Comparison of ENCODE assay signal across 9 mouse cellular contexts in the genomic region with DNA sequence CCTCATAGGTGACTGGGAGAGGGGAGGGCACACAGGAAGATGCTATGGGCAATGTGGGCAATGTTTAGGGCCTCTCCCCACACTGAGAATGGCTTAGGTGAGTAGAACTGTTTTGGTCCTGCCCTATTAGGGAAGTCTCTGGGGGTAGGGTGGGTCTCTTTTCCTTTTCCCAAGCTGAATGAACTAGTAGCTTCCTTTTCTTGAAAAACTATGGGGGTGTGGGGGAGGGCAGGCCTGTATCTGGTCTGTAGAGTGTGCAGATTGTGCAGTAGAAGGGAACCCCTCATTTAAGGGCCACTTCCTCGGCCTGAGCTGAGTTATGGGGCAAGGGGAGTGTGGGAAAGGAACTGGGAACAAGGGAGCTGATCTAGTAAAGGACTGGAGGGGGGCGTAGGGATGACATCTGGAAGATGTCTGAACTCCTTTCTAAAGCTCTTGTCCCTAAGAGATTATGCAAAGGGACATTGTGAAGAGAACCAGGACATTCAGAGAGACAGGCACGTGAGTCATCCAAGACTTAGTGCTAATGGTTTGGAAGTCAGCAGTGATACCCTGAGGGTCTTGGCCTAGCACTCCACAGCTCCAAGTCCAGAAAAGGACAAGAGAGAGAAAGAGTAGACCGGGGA. TPM values are rescaled to one million over a fixed set of nuclear protein-coding genes. Genes with fewer than 3 reads are reported as not detected.
A peak's percentile ranks its signal among the peaks of the same experiment; 100 is the strongest.
DNase-seq lines count a peak whose midpoint lies in the region; TF ChIP-seq lines count a peak whose summit lies in the region.
"Had no signal": no experiment of that assay in that cellular context is flagged by ENCODE, and none has a peak within 500 bp of the region (broad histone marks: within the 10 kb centered on the region; RNA-seq: fewer than 3 reads in every experiment).

No protein-coding gene starts in this region.

- peaks cover 6% of the 10 kb centered on the region for H3K27me3 ChIP-seq in spleen, adult 2 months (ENCODE audit: control insufficient read depth, insufficient read depth, low read length)

- no peak for TF ChIP-seq POLR2A in spleen, adult 2 months (IDR thresholded peaks at IDR 0.05; ENCODE audit: low read depth, low read length)

- H3K27ac ChIP-seq in spleen, adult 2 months (ENCODE audit: insufficient read depth, low read length): peak overlapping the region; percentile 20; the same call in 1 of the 2 replicates

- no peaks in the 10 kb centered on the region for H3K36me3 ChIP-seq in spleen, adult 2 months (ENCODE audit: control insufficient read depth, insufficient read depth, low read length)

- peak; percentile 23 for DNase-seq in adrenal gland, adult 2 months
- no peak for DNase-seq in adrenal gland, postnatal 4 days (ENCODE audit: low spot score in 2 of 2)
- DNase-seq in spleen, adult 2 months (ENCODE audit: low read depth in 1 of 2, low spot score in 2 of 2): no peak
- DNase-seq in spleen, adult 18-20 months: no peak
- DNase-seq in kidney, postnatal 36 days: peak; percentile 35 to 48
- no peak for DNase-seq in urinary bladder, postnatal 36 days (ENCODE audit: low spot score in 2 of 2)
- no peak for DNase-seq in cerebellum, adult 18-20 months
- DNase-seq in left cerebral cortex, adult 11 months (ENCODE audit: low spot score): no peak
- DNase-seq: layer of hippocampus, adult 9-11 months had no signal

- no peak for TF ChIP-seq CTCF in spleen, adult 2 months (IDR thresholded peaks at IDR 0.05; ENCODE audit: extremely low read depth, insufficient read depth, insufficient read length, insufficient replicate concordance)

- H3K4me3 ChIP-seq in spleen, adult 2 months (ENCODE audit: extremely low read depth, insufficient read depth, insufficient read length): peak overlapping the region; percentile 12; the same call in 1 of the 2 replicates

- H3K4me1 ChIP-seq in spleen, adult 2 months (ENCODE audit: control insufficient read depth, insufficient read depth, insufficient read length): peaks cover 17% of the 10 kb centered on the region

- 70% methylated on average over 4 of the region's 4 CpGs for WGBS in spleen, adult 2 months

RNA-seq across cellular contexts. Expression of gene Ahnak, which starts 2.3 kb away (rescaled TPM):
- total RNA-seq in adrenal gland, adult 2 months (2021): 100 to 1,000 TPM in 1 of 2 experiments, 10 to 100 TPM in 1; 91.1 to 152 TPM
- polyA plus RNA-seq in adrenal gland, adult 2 months (2012; rRNA removed): 5.4 and 7.4 TPM in 2 replicates
- total RNA-seq in adrenal gland, postnatal 4 days (2021): 100 to 1,000 TPM; 125 to 131 TPM
- polyA plus RNA-seq in spleen, adult 2 months (2012; rRNA removed): 6.9 and 8.0 TPM in 2 replicates

RNA-seq across cellular contexts. Expression of gene Eef1g, which starts 24.5 kb away (rescaled TPM):
- 100 to 1,000 TPM; 331 to 355 TPM for total RNA-seq in adrenal gland, adult 2 months (2021)
- polyA plus RNA-seq in adrenal gland, adult 2 months (2012; rRNA removed): 63.8 and 90.8 TPM in 2 replicates
- 100 to 1,000 TPM; 505 to 508 TPM for total RNA-seq in adrenal gland, postnatal 4 days (2021)
- 206 and 242 TPM in 2 replicates for polyA plus RNA-seq in spleen, adult 2 months (2012; rRNA removed)

RNA-seq across cellular contexts. Expression of gene Tut1, which starts 37.7 kb away (rescaled TPM):
- total RNA-seq in adrenal gland, adult 2 months (2021): 10 to 100 TPM; 19.6 to 23.9 TPM
- 16.3 and 22.4 TPM in 2 replicates for polyA plus RNA-seq in adrenal gland, adult 2 months (2012; rRNA removed)
- total RNA-seq in adrenal gland, postnatal 4 days (2021): 10 to 100 TPM; 23.2 to 26.9 TPM
- 18.3 and 22.3 TPM in 2 replicates for polyA plus RNA-seq in spleen, adult 2 months (2012; rRNA removed)

RNA-seq across cellular contexts. Expression of gene Mta2, which starts 49.7 kb away (rescaled TPM):
- total RNA-seq in adrenal gland, adult 2 months (2021): 10 to 100 TPM; 81.8 to 86.1 TPM
- polyA plus RNA-seq in adrenal gland, adult 2 months (2012; rRNA removed): 15.9 and 20.6 TPM in 2 replicates
- total RNA-seq in adrenal gland, postnatal 4 days (2021): 100 to 1,000 TPM; 141 to 144 TPM
- 35.0 and 37.7 TPM in 2 replicates for polyA plus RNA-seq in spleen, adult 2 months (2012; rRNA removed)

Comparison
In these comparisons a context has a peak if more than half of its experiments do, and no peak if none do; other contexts are left out.
1. DNase-seq: peak in adrenal gland, adult 2 months (single experiment) and kidney, postnatal 36 days (2 of 2); none in adrenal gland, postnatal 4 days (0 of 2), spleen, adult 2 months (0 of 2), spleen, adult 18-20 months (0 of 2), urinary bladder, postnatal 36 days (0 of 2), cerebellum, adult 18-20 months (0 of 2) and left cerebral cortex, adult 11 months (single experiment).